11 mouse cellular contexts compared by ENCODE assay signal in genomic region chr4:100527086-100527485, GRCm38 (mm10). TPM values are rescaled to one million over a fixed set of nuclear protein-coding genes. Genes with fewer than 3 reads are reported as not detected.
DNase-seq lines count a peak whose midpoint lies in the region; ATAC-seq lines count a peak whose summit lies in the region.
"Had no signal": no experiment of that assay in that cellular context is flagged by ENCODE, and none has a peak within 500 bp of the region (broad histone marks: within the 10 kb centered on the region; RNA-seq: fewer than 3 reads in every experiment).

No protein-coding gene starts in this region.

- H3K4me2 ChIP-seq in heart, embryonic 15.5 days = peak overlapping the region; percentile 62
- H3K4me2 ChIP-seq in embryonic facial prominence, embryonic 14.5 days (ENCODE audit: low read depth, low read length) = peak overlapping the region; percentile 57
- H3K4me2 ChIP-seq in hindbrain, embryonic 15.5 days = peak overlapping the region; percentile 46
- H3K4me2 ChIP-seq in midbrain, embryonic 16.5 days (ENCODE audit: low read length) = peak overlapping the region; percentile 48

- no peaks in the 10 kb centered on the region for H3K36me3 ChIP-seq in heart, embryonic 15.5 days
- H3K36me3 ChIP-seq in embryonic facial prominence, embryonic 14.5 days (ENCODE audit: control insufficient read depth, insufficient read depth, low read length) = no peaks in the 10 kb centered on the region
- H3K36me3 ChIP-seq in hindbrain, embryonic 15.5 days = no peaks in the 10 kb centered on the region
- H3K36me3 ChIP-seq in midbrain, embryonic 16.5 days (ENCODE audit: control insufficient read depth, insufficient read depth, low read length) = no peaks in the 10 kb centered on the region

- peak overlapping the region; percentile 75 for H3K27ac ChIP-seq in heart, embryonic 15.5 days
- H3K27ac ChIP-seq in embryonic facial prominence, embryonic 14.5 days (replicated peaks; ENCODE audit: low read depth, low read length) = peak overlapping the region; percentile 63; the same call in 1 of the 2 replicates
- no peak overlapping the region for H3K27ac ChIP-seq in hindbrain, embryonic 15.5 days (replicated peaks)
- no peak overlapping the region for H3K27ac ChIP-seq in midbrain, embryonic 16.5 days (ENCODE audit: low read length)

- H3K9ac ChIP-seq in heart, embryonic 15.5 days = 0 out of 2 replicates have a peak overlapping the region, but pooled peaks have one; percentile 33
- no peak overlapping the region for H3K9ac ChIP-seq in embryonic facial prominence, embryonic 14.5 days (ENCODE audit: low read depth, low read length)
- H3K9ac ChIP-seq in hindbrain, embryonic 15.5 days = no peak overlapping the region
- H3K9ac ChIP-seq in midbrain, embryonic 16.5 days (ENCODE audit: low read depth, low read length) = no peak overlapping the region

- H3K4me3 ChIP-seq in heart, embryonic 15.5 days = peak overlapping the region; percentile 35; the same call in 1 of the 2 replicates
- no peak overlapping the region for H3K4me3 ChIP-seq in embryonic facial prominence, embryonic 14.5 days (ENCODE audit: low read depth, low read length)
- H3K4me3 ChIP-seq in hindbrain, embryonic 15.5 days = peak overlapping the region; percentile 15; the same call in 1 of the 2 replicates
- peak overlapping the region; percentile 28; the same call in 1 of the 2 replicates for H3K4me3 ChIP-seq in midbrain, embryonic 16.5 days (ENCODE audit: low read depth, low read length)

- H3K4me1 ChIP-seq in heart, embryonic 15.5 days (replicated peaks) = peaks cover 38% of the 10 kb centered on the region
- peaks cover 13% of the 10 kb centered on the region for H3K4me1 ChIP-seq in embryonic facial prominence, embryonic 14.5 days (ENCODE audit: control insufficient read depth, insufficient read depth, low read length)
- H3K4me1 ChIP-seq in hindbrain, embryonic 15.5 days (replicated peaks) = peaks cover 14% of the 10 kb centered on the region
- H3K4me1 ChIP-seq in midbrain, embryonic 16.5 days (ENCODE audit: control insufficient read depth, insufficient read depth, low read length) = peaks cover 7% of the 10 kb centered on the region; the same call in 1 of the 2 replicates

- no peak for DNase-seq in heart, adult 8-10 months (ENCODE audit: low spot score)
- no peak for DNase-seq in embryonic facial prominence, embryonic 14.5 days (ENCODE audit: low spot score)
- DNase-seq in right cerebral cortex, adult 18-20 months = no peak
- DNase-seq in spleen, postnatal 10 days (ENCODE audit: low spot score in 2 of 2) = no peak
- DNase-seq in cerebellum, adult 8-10 months = no peak
- DNase-seq: cerebellum, adult 2 months had no signal

- H3K27me3 ChIP-seq in heart, embryonic 15.5 days = no peaks in the 10 kb centered on the region
- H3K27me3 ChIP-seq in embryonic facial prominence, embryonic 14.5 days (replicated peaks; ENCODE audit: control insufficient read depth, insufficient read depth, low read length) = no peaks in the 10 kb centered on the region; the same call in 1 of the 2 replicates
- peaks cover 21% of the 10 kb centered on the region for H3K27me3 ChIP-seq in hindbrain, embryonic 15.5 days
- peaks cover 19% of the 10 kb centered on the region for H3K27me3 ChIP-seq in midbrain, embryonic 16.5 days (ENCODE audit: control insufficient read depth, insufficient read depth, low read depth, low read length)

- ATAC-seq in heart, embryonic 15.5 days (replicated peaks; ENCODE audit: insufficient number of reproducible peaks, insufficient read depth, low FRiP score, low read depth) = peak; percentile 47; the same call in 1 of the 2 replicates
- ATAC-seq in embryonic facial prominence, embryonic 14.5 days (ENCODE audit: low read depth) = peak; percentile 16; the same call in 1 of the 2 replicates
- no peak for ATAC-seq in hindbrain, embryonic 15.5 days (ENCODE audit: low FRiP score, low read depth)
- ATAC-seq in midbrain, embryonic 16.5 days = no peak
- ATAC-seq: CD4-positive, CD25-positive, alpha-beta regulatory T cell, adult 4 months had no signal

- 6% methylated on average over 3 of the region's 3 CpGs for WGBS in heart, embryonic 15.5 days
- WGBS in embryonic facial prominence, embryonic 14.5 days = 4% methylated on average over 3 of the region's 3 CpGs
- 29% methylated on average over 3 of the region's 3 CpGs for WGBS in hindbrain, embryonic 15.5 days
- WGBS in midbrain, embryonic 16.5 days = 15% methylated on average over 3 of the region's 3 CpGs

- H3K9me3 ChIP-seq in heart, embryonic 15.5 days (replicated peaks) = no peaks in the 10 kb centered on the region
- H3K9me3 ChIP-seq in embryonic facial prominence, embryonic 14.5 days (ENCODE audit: control insufficient read depth, low read length) = no peaks in the 10 kb centered on the region
- no peaks in the 10 kb centered on the region for H3K9me3 ChIP-seq in hindbrain, embryonic 15.5 days
- no peaks in the 10 kb centered on the region for H3K9me3 ChIP-seq in midbrain, embryonic 16.5 days (replicated peaks; ENCODE audit: control insufficient read depth, low read length, poor library complexity, severe bottlenecking)

RNA-seq across cellular contexts. Expression of gene Ube2u, which starts 48.4 kb away (rescaled TPM):
- polyA plus RNA-seq in heart, embryonic 15.5 days (2015; fragmentation: Nextera tagmentation; extraction: Ambion mirVana) = 0.18 TPM in 2 replicates
- not detected for total RNA-seq in heart, adult 8-10 months (2022)
- 0.36 and 0.39 TPM in 2 replicates for polyA plus RNA-seq in embryonic facial prominence, embryonic 14.5 days (2014; fragmentation: Nextera tagmentation; extraction: Ambion mirVana)
- 0.50 and 0.64 TPM in 2 replicates for polyA plus RNA-seq in hindbrain, embryonic 15.5 days (2015; fragmentation: Nextera tagmentation; extraction: Ambion mirVana)
- 0.53 and 0.82 TPM in 2 replicates for polyA plus RNA-seq in midbrain, embryonic 16.5 days (2015; fragmentation: Nextera tagmentation; extraction: Ambion mirVana)
- total RNA-seq: left cerebral cortex, adult 18-20 months had no signal
- polyA plus RNA-seq: CD4-positive, CD25-positive, alpha-beta regulatory T cell, adult 4 months; cerebellum, adult 2 months had no signal

Comparison
In these comparisons a context has a peak if more than half of its experiments do, and no peak if none do; other contexts are left out.
1. ATAC-seq: peak in heart, embryonic 15.5 days (single experiment) and embryonic facial prominence, embryonic 14.5 days (single experiment); none in hindbrain, embryonic 15.5 days (single experiment) and midbrain, embryonic 16.5 days (single experiment).
2. H3K27ac ChIP-seq: peak in heart, embryonic 15.5 days (single experiment) and embryonic facial prominence, embryonic 14.5 days (single experiment); none in hindbrain, embryonic 15.5 days (single experiment) and midbrain, embryonic 16.5 days (single experiment).
3. Peak in every context shown above with its lines, with median percentiles within 50 percentile points of each other: H3K4me2 ChIP-seq.